Mouse (Mus musculus) heart, postnatal 0 days (tissue): ENCODE data around the gene Atp2b4.

Experiments
- CTCF ChIP-seq: IDR thresholded peaks from 2 replicates; pipeline ENCODE4 v1.5.1; 2016; ENCODE audit warnings: antibody characterized with exemption, control low read depth, low read depth
- EP300 ChIP-seq: IDR thresholded peaks from 2 replicates; pipeline ENCODE4 v1.6.1; 2016; ENCODE audit warnings: antibody characterized with exemption, low read depth

DNA sequence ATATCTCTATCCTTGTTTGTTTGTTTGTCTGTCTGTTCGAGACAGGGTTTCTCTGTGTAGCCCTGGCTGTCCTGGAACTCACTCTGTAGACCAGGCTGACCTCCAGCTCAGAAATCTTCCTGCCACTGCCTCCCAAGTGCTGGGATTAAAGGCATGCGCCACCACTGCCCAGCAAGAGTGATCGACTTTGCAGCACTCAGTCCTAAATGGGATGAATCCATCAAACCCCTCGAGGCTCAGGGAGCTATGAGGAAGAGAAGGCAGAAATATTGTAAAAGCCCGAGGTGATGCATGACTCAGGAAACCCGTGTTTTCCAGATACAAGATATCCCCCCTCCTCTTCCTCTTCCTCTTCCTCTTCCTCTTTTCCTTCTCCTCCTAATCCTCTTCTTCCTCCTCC is 130.1 kb downstream of the Atp2b4 start:
- TF ChIP-seq CTCF (no peak), EP300 (no peak)
